Mouse (Mus musculus) testis, adult 2 months (tissue): ENCODE results near the gene Vwa1.

ENCODE experiments used
- CTCF ChIP-seq: fragments of 200-500 bp; IDR thresholded peaks from 2 replicates; pipeline ENCODE4 v1.5.1; 2012; ENCODE audit warnings: low read depth, mild to moderate bottlenecking, inconsistent platforms, low read length, moderate library complexity; ENCODE audit not compliant: control insufficient read depth, insufficient read depth, insufficient replicate concordance
- POLR2A ChIP-seq: fragments of 200-500 bp; IDR thresholded peaks from 2 replicates; pipeline ENCODE4 v1.6.1; 2012; ENCODE audit warnings: low read depth, mild to moderate bottlenecking, inconsistent platforms, low read length, moderate library complexity; ENCODE audit not compliant: control insufficient read depth

DNA sequence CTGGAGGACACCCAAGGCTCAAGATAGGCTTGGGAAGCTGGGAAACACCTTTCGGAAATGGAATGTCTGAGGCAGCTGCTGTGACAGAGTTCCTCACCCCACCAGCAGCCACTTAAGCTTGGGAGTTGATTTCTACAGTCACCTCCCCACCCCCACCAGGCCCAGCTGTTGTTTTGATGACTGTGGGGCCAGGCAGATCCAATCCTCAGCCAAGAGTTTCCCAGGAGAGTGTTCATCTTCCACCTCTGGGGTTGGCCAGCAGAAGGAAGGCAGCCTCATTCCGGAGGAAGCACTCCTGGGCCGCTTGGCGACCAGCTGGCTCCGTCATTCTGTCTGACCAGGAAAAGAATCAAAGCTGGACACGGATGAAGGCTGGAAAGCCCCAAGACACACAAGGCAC is 6.4 kb upstream of the Vwa1 start:
- TF ChIP-seq CTCF: no peak
- TF ChIP-seq POLR2A: no peak
